Mouse (Mus musculus) urinary bladder, adult 2 months (tissue): ENCODE data around the gene Nat8f6. TPM values are rescaled to one million over a fixed set of nuclear protein-coding genes. Genes with fewer than 3 reads are reported as not detected.

Experiments used
- polyA plus RNA-seq: library from polyadenylated mRNA; depleted of rRNA; stranded (reverse); fragments of >200 nt; gene quantifications from 2 replicates; pipeline ENCODE4 v1.2.3, GENCODE M21; 2012; rRNA removed

The Nat8f6 gene
- polyA plus RNA-seq, 1 experiment, result 1.2 TPM

Other genes with a start within 250 kb of the Nat8f6 start
- 2.5 and 3.3 TPM in 2 replicates for gene Alms1, start 233.4 kb downstream of the Nat8f6 start, polyA plus RNA-seq
- 2.1 and 3.8 TPM in 2 replicates for gene Nat8f7, start 107.7 kb downstream of the Nat8f6 start, polyA plus RNA-seq
- gene Nat8f3, start 55.2 kb downstream of the Nat8f6 start, polyA plus RNA-seq, result 11.4 and 11.6 TPM in 2 replicates
- gene Nat8f5, start within 50 bp of the Nat8f6 start, polyA plus RNA-seq, result 1.3 and 1.4 TPM in 2 replicates
- 1.5 and 2.0 TPM in 2 replicates for gene Nat8, start 11.1 kb upstream of the Nat8f6 start, polyA plus RNA-seq
- 0.03 and 0.09 TPM in 2 replicates for gene Nat8f2, start 48.2 kb upstream of the Nat8f6 start, polyA plus RNA-seq
- 3.1 and 3.7 TPM in 2 replicates for gene Nat8f4, start 83.9 kb upstream of the Nat8f6 start, polyA plus RNA-seq
- 34.5 and 35.2 TPM in 2 replicates for gene Tprkb, start 90.9 kb upstream of the Nat8f6 start, polyA plus RNA-seq
- 12.5 and 17.4 TPM in 2 replicates for gene Nat8f1, start 94.7 kb upstream of the Nat8f6 start, polyA plus RNA-seq
- 80.6 and 95.1 TPM in 2 replicates for gene Dusp11, start 140.7 kb upstream of the Nat8f6 start, polyA plus RNA-seq
- not detected in 2 replicates for gene Figla, start 195.2 kb upstream of the Nat8f6 start, polyA plus RNA-seq
- 3.4 and 4.8 TPM in 2 replicates for gene Add2, start 207.7 kb upstream of the Nat8f6 start, polyA plus RNA-seq